Mouse (Mus musculus): Measurements from ENCODE around the gene Pax7. TPM values are rescaled to one million over a fixed set of nuclear protein-coding genes. Genes with fewer than 3 reads are reported as not detected.

The Pax7 gene
- total RNA-seq, 2 experiments from 2014 or later: not detected

DNA sequence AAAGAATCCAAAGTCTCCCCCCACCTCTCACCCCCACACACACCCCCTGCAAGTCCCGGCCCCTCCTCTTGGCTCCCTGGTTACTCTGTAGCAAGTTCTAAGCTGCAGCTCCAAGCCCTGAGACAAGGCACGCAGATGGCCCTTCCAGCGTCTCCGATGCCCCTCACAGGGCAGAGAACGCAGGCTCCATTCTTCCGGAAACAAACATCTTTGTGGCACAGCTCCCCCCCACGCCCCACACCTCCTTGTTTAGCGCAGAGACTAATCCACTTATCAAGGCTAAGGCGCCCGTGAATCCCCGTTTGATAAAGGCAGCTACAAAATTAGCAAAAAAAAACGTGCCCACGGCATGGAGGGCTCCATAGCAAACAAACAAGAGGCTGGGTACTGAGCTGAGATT lies 71.4 kb downstream of the Pax7 start:
- no peak for DNase-seq (ENCODE audit: low spot score in 2 of 2)
- intact Hi-C loops (cut with DNase I): no loop called here

DNA sequence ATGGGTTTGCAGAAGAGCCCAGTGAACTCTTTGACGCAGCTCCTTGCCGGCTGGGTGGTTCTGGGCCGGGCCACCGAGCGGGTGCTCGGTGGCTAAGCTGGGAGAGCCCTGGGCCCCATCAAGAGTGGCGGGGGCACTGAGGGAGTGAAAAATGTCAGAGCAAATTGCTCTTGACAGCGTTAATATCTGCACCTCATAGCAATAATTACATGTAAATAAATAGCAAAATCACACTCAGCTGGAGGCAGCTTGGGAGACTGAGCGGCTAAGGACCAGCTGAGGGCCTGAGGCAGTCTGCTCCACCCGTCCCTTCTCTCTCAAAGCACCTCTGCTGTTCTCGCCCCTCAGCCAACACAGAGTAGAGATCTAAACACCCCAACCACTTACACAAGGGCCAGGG lies 72.6 kb downstream of the Pax7 start:
- no peak for DNase-seq (ENCODE audit: low spot score in 2 of 2)
- intact Hi-C loops (cut with DNase I): no loop called here

DNA sequence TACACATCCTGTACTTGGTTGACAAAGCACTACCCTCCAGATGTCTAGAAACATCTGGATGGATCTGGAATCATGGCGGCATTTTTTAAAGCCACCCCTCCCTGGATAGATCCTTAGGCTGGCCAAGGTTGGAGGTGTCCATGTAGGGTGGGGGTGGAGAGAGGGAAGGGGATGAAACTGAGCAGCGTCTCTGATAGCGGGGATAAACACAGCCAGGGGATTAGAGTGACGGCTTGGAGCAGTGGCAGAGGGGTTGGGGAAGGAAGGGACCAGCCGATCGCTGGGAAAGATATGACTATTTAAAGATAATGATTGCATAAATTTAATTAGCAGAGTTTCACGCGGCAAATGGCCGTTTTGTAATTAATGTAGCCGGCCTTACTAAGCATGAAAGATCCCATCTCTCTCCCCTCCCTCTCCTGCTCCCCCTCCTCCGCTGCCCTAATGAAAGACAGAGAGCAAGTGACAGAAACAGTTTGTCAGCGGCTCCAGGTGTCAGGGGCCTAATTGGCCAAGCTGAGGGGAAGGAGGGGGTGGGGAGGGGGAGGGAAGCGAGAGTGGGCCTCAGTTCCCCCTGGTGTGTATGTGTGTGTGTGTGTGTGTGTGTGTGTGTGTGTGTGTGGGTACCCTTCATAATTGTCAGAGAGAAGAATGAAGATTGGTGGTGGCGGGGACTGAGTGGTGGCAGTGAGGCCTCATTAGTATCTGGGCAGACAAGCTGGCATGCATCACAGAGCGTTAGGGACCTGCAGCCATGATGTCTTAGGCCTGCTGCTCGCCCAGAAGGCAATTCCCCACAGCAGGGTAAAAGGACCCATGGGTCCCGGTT lies 74.6 kb downstream of the Pax7 start:
- intact Hi-C loops (cut with DNase I): no loop called here
- DNase-seq (ENCODE audit: low spot score in 2 of 2): no peak

DNA sequence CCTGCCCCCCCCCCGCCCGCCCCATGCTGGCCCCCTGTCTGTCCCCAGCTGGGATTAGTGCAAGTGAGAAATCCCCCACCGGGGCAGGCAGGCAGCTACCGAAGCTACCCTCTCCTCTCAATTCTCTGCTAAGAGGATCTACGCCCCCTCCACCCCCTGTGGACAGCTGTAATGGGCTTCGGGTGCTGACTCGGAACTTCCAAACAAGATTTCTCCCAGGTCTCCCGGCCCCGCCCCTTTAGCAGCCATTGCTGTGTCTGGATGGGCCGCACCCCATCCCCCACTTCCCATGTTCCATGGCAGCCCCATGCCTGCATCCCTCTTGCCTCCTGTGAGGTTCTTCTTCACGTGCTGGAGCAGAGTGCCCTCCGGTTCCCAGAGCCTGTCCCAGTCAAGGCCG lies 76.4 kb downstream of the Pax7 start:
- no peak for DNase-seq (ENCODE audit: low spot score in 2 of 2)

DNA sequence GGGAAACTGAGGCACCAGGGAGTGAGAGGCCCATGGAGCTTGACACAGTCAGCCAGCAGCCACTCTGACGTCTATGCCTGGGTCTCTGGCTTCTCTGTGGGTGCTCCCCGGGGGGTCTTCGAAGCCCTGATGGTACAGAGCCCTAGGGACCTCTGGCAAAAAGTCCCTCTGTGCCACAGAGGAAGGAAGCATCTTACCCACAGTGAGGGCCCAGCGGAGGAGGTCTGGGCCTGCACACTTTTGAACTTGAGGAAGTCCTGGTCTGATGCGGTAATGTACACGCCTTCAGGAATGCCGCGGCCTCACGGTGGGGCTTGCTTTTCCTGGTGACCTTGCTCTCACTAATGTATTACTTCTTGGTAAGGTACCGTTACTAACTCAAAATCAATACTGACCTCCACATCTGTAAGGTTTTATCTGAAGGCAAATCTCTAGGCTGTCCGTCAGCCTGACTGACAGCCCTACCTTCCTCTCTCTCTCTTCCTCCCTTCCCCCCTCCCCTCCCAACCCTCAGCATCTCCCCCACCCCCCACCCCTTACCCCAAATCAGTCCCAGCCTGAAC lies 79.1 kb downstream of the Pax7 start:
- intact Hi-C loops (cut with DNase I): loop anchor here (5.0 kb wide), 1 partner anchor 52 kb away; no protein-coding TSS in a partner anchor

More for the DNA sequence above, 76.4 kb downstream of the Pax7 start:
- intact Hi-C loops (cut with DNase I): no loop called here

DNA sequence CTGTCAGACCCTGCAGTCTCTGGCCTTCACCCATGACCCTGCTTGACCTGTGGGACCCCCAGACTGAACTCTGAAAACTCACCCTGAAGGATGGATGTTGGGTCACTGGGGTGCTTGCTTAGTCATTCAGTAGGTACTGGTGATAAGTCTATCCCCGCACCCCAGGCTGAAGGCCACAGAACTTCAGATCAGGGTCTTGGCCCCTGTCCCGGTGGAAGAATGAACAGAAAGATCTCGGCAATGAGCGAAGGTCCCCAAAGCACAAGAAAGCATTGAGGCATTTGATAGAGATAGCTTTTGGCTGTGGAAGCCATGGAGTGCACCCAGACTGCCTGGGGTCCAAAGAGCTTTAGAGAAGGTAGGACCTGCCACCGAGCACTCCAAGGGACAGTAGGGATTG lies 82.4 kb downstream of the Pax7 start:
- intact Hi-C loops (cut with DNase I): loop anchor here (5.0 kb wide), 1 partner anchor 49 kb away; no protein-coding TSS in a partner anchor
- no peak for DNase-seq (ENCODE audit: low spot score in 2 of 2)

More for the DNA sequence above, 79.1 kb downstream of the Pax7 start:
- no peak for DNase-seq (ENCODE audit: low spot score in 2 of 2)

DNA sequence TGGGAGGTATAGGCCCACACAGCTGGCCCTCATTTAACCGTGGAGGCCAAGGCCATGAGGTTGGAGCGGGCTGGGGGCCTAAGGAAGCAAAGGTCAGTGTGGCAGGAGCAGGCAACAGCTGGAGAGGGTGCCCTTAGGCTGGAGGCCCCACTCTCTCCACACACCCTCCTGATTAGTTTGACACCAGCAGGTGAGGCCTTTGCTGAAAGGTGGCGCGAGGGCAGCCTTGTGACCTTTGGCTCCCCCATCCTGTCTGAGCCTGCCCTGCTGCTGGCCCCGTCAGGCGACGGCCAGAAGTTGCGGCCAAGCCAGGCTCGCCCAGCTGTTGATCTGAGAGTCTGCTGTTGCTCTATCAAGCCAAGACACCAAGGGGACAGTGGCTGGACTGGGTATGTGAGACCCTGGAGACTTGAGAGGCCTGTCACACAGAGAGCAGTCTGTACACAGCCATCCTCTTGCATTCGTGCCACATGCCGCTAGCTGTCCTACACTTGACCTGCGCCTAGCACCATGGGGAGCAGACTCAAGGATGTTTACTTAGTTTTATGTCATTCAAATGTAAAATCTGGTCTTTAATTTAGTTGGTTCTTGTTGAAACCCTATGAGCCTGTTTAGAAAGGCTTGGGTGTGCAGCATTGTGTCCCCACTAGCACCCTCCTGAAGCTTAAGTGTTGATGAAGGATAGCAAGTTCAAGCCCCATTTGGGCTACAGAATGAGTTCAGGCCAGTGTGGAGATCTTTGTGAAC lies 86.0 kb downstream of the Pax7 start:
- no peak for DNase-seq (ENCODE audit: low spot score in 2 of 2)
- intact Hi-C loops (cut with DNase I): no loop called here

DNA sequence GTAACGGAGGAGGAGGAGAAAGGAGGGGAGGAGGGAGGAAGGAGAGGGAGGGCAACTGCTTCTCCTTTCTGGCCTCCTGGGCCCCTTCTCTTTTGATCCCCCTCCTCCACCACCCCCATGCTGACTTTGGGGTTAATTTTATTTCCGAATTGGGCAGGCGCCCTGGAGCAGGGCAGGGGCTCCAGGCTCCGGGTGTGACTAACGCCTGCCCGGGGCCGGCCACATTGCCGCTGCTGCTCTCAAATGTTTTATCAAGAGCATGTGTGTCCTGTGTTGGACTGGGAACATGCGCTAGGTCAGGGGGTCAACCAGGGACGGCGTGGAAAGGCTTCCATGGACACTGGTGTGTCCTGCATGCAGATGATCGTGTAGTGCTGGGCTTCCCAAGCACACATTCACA lies 87.2 kb downstream of the Pax7 start:
- no peak for DNase-seq (ENCODE audit: low spot score in 2 of 2)
- intact Hi-C loops (cut with DNase I): no loop called here

DNA sequence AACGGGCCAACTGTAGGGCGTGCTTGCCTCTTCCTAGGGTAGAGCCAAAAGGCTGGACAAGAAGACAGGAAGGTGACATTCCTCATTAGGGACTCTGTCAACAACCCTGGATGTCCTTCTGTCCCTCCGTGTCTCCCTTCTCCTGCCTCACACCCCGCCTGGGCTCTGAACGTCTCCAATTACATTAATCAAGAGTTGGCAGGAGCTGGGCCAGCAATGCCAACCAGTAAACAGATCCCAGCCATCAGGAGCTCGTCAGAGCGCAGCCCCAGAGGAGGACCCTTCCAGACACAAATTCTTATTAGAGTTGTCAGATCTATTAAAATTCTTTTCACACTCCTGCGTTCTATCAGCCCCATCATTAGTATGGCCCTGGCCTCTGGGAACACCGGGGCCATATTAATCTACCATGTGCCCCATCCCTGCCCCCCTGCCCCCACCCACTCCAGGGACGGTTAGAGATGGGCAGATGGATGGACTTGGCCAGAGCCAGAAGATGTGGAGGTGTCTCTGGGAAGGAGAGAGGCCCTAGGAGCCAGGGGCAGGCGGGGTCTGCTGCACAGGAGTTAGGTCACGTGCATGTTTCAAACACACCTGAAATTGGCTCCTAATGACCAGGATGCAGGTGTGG lies 88.4 kb downstream of the Pax7 start:
- no peak for DNase-seq (ENCODE audit: low spot score in 2 of 2)
- intact Hi-C loops (cut with DNase I): no loop called here

DNA sequence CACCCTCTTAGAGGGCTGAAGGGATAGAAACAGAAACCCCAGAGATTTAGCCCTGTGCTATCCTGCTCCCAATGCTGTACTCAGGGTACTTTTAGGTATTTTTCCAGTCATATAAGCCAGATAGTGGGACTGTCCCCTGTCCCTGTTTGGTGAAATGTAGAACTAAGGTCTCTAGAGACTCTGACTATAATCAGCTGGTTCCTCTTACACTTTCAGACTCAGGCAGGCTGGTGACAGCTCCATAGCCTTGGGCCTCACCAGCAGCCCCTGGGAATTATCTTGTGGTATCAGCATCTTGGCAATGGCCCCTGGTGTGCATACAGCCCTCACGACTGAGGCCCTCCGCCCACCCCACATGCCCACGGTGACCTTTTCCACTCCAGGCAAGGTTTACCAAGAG lies 89.7 kb downstream of the Pax7 start:
- intact Hi-C loops (cut with DNase I): no loop called here
- DNase-seq (ENCODE audit: low spot score in 2 of 2): no peak

DNA sequence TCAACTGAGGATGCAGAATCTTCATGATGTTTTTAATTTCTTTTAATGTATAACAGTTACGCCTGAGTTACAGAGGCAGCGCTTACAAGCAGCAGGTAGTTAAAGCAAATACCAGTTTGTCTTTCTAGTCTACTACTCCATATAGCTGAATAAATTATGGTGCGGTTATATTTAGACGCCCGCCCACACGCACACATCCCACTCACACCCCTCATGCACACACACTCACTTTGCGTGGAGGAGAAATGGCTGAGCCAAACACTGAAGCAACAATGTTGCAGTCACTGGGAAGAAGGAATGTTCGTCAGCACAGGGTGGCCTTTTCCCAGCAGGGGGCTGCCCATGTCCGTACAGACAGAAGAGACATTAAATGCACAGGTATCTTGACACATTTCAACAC lies 96.3 kb downstream of the Pax7 start:
- intact Hi-C loops (cut with DNase I): no loop called here
- peak; percentile 68 to 92 for DNase-seq (ENCODE audit: low spot score in 2 of 2)

DNA sequence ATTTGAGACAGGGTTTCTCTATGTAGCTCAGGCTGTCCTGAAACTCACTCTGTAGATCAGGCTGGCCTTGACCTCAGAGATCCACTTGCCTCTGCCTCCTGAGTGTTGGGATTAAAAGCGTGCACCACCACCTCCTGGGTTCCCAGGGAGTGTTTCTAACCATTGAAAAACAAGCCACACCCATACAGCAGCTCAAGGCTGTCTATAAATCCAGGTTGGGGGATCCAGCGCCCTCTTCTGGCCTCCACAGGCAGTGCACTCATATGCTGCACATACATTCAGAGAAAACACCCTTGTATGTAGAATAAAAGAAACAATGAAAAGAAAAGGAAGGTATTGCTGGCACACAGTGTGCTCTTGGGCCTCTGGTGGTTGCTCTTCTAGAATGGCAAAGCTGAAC lies 106.2 kb downstream of the Pax7 start:
- intact Hi-C loops (cut with DNase I): no loop called here
- no peak for DNase-seq (ENCODE audit: low spot score in 2 of 2)

DNA sequence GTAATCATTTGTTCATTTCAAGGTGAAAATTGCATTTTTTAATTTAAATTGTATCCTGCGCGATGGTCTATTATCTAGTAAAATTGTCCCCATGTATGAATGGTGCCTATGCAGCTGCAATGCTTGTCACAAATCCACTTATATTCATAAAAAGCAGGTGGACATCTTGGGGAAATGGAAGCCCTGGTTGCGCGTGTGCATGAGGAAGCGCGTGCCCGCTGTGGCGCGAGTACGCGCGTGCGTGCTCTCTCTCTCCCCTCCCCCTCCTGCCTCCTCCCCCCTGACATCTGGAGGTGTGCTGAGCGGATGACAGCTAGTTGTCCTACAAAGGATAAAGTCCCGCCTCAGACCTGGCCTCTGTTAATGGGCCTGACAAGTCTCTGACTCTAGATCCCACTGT lies 107.9 kb downstream of the Pax7 start:
- intact Hi-C loops (cut with DNase I): no loop called here
- no peak for DNase-seq (ENCODE audit: low spot score in 2 of 2)

DNA sequence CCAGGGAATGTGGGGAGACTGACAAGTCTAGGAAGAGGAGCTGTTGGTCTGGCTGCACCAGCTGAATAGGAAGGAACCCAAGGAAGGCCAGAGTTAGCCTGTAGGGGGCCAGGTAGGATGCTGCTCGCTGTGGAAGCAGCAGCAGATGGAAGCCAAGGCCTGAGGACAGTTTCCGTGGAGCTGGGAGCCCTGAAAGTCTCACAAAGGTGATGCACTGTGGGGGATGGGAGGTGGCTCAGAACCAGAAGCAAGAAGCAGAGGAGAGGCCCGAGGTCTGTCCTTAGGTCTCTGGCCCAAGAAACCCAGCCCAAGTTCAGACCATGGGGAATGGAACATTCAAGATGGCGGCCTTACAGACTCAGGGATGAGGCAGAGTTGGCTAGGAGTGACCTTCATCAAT lies 109.0 kb downstream of the Pax7 start:
- intact Hi-C loops (cut with DNase I): no loop called here
- DNase-seq (ENCODE audit: low spot score in 2 of 2): no peak

DNA sequence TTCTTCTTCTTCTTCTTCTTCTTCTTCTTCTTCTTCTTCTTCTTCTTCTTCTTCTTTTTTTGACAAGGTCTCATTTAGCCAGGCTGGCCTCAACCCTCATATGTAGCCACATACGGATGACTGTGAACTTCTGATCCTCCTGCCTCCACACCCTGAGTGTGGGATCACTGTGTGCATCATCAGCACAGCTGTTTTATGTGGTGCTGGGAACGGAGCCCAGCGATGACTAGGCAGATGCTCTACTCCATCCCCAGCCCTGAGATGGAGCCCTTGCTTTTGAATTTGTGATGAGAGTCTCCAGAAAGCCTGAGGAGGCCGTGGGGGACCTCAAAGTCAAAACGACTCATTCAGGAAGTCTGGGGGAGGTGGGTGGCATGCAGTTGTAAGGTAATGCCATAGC lies 114.3 kb downstream of the Pax7 start:
- intact Hi-C loops (cut with DNase I): no loop called here
- DNase-seq (ENCODE audit: low spot score in 2 of 2): no peak

DNA sequence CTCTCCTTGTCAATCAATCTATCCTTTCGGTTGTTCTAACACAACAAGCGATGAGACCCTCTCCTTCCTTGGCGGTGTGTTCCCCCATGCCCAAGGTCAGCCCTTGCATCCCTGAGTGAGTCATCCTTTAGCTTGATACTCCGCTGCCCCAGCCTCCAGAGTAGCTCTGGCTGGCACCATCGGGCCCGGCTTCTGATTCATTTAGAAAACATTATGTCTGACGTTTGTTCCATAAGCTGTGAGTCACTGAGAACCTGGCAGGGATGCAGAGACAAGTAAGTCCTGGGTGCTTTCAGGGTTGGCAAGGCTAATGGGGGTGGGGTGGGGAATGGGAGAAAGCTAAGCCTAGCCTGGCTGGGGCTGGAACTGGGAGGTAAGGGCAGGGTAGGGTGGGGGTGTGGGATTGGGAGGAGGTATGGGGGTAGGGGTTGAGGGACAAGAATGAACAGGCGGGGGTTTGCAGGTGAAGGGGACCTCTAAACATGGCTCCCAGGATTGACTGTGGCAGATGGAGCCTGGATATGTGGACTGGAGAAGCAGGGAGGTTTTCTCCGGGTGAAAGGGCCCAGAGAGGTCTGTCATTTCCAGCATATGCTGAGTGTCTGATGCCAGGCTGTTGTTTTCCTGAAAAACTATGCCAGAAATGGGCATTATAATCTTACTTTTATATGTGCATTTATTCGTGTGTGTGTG lies 116.7 kb downstream of the Pax7 start:
- peak; percentile 21 to 85 for DNase-seq (ENCODE audit: low spot score in 2 of 2)
- intact Hi-C loops (cut with DNase I): no loop called here

DNA sequence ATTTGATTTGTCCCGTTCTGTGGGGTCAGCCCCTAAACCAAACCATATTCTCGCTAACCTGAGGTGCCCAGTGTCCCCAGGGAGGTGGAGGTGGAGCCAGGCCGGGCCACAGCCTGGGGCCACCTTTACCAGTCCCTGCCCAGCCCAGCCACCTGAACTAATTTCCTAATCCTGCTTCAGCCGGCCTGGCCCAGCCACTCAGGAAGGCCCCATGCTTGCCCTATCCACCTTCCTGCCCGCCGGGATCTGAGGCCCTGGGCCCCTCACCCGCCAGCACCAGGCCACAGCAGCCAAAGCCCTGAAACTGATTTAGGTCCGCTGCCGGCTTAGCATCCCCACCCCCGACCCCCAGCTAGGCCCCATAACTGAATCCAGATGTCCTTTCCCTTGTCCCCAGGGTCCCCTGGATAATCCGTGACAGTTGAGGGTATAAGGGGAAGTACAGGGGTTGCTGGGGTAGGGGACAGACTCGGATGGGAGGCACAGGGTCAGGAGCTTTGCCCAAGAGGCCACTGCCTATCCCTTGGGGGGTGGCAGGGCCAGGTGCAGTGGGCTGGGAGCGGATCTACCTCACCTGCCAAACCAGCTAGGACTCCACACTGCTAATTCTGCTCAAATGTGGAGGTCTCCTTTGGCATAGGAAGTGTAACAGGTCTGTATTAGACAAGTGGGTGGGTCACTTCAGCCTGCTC lies 117.9 kb downstream of the Pax7 start:
- intact Hi-C loops (cut with DNase I): no loop called here
- DNase-seq (ENCODE audit: low spot score in 2 of 2): no peak

DNA sequence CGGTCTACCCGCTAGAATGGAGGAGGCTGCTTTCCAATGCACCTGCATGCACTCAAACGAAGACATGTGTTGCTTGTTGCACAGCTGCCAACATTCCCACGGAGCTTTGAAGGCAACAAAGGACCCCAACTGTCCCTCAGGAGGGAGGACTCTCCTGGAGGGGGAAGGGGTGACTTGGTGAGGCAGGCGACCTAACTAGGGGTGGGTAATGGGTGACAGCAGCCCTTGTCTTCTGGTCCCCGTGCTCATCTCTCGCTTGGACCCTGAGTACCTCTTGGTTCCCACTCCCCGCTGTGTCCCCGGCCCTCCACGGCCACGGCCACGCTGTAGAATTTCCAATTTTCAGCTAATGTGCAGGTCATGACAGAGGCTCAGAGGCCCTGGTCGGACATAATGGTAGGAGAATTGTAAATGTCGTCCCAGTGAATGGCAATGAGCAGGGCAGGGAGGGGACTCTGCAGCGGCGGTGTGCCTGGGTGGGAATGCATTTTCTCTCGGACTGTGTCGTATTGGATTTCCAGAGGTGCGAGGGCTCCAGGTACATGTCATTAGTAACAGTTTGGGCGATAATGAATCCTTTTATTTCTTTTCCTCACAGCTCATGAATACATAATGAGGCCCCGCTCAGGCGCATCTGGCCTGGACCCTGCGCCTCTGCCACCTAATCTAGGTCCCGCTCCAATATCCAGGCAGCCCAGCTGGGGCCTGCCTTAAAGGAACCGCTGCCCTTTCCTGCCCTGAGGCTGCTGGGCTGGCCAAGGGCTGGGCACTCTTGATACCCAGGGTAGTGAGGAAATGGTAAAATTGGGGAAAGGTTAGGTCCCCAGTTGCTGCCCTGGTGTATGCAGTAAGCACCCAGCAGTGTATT lies 122.6 kb downstream of the Pax7 start:
- DNase-seq (ENCODE audit: low spot score in 2 of 2): no peak
- intact Hi-C loops (cut with DNase I): no loop called here

Data from left cerebral cortex, postnatal 25 days (tissue).